Mouse (Mus musculus) liver, adult 2 months (tissue): ENCODE measurements around the gene Gp1ba. TPM values are rescaled to one million over a fixed set of nuclear protein-coding genes. Genes with fewer than 3 reads are reported as not detected.

Experiments
- DNase-seq: peaks from one replicate; pipeline ENCODE4 v3.0.0-alpha.2; 2011; ENCODE audit warnings: low read depth, low spot score; ENCODE audit errors: extremely low read depth
- H3K27ac ChIP-seq: fragments of 200-500 bp; replicated peaks from 2 replicates; pipeline ENCODE4 v1.5.1; 2012; ENCODE audit warnings: low read depth, mild to moderate bottlenecking, control low read depth, inconsistent platforms, low read length; ENCODE audit not compliant: insufficient read depth
- H3K27me3 ChIP-seq: fragments of 200-500 bp; 2 replicates; pipeline ENCODE4 v1.6.1; 2012; ENCODE audit warnings: mild to moderate bottlenecking, moderate library complexity, low read length, inconsistent platforms; ENCODE audit not compliant: control insufficient read depth, insufficient read depth
- H3K36me3 ChIP-seq: fragments of 200-500 bp; 2 replicates; pipeline ENCODE4 v1.6.1; 2012; ENCODE audit warnings: low read length, inconsistent platforms; ENCODE audit not compliant: control insufficient read depth, insufficient read depth
- H3K4me1 ChIP-seq: fragments of 200-500 bp; 2 replicates; pipeline ENCODE4 v1.6.1; 2011; ENCODE audit warnings: low read length; ENCODE audit not compliant: control insufficient read depth, insufficient read depth
- H3K4me3 ChIP-seq: fragments of 200-500 bp; 2 replicates; pipeline ENCODE4 v1.5.1; 2011; ENCODE audit warnings: low read depth, mild to moderate bottlenecking, control low read depth, low read length, moderate library complexity; ENCODE audit not compliant: insufficient read depth
- H3K79me2 ChIP-seq: fragments of 200-500 bp; 2 replicates; pipeline ENCODE4 v1.6.1; 2012; ENCODE audit warnings: inconsistent platforms, mild to moderate bottlenecking, low read length, moderate library complexity; ENCODE audit not compliant: control insufficient read depth, insufficient read depth
- H3K9ac ChIP-seq: fragments of 200-500 bp; 2 replicates; pipeline ENCODE4 v1.6.1; 2012; ENCODE audit warnings: low read depth, mild to moderate bottlenecking, control low read depth, inconsistent platforms, low read length
- CTCF ChIP-seq: fragments of 200-500 bp; IDR thresholded peaks from 2 replicates; pipeline ENCODE4 v1.5.1; 2011; ENCODE audit warnings: low read depth, low read length, control low read depth
- POLR2A ChIP-seq: fragments of 200-500 bp; IDR thresholded peaks from 2 replicates; pipeline ENCODE4 v1.6.1; 2011; ENCODE audit warnings: low read length, control low read depth; ENCODE audit not compliant: insufficient read depth; ENCODE audit errors: extremely low read depth
- WGBS: fragments of 180-500 bp; shearing (Covaris S2); methylation state at CpG from one replicate; pipeline ENCODE4 v1.1.7; 2018; 5-methylcytosine and 5-hydroxymethylcytosine counted together
- polyA plus RNA-seq: library from polyadenylated mRNA; depleted of rRNA; stranded (reverse); fragments of >200 nt; gene quantifications from 2 replicates; pipeline ENCODE4 v1.2.3, GENCODE M21; 2012
- total RNA-seq: library from RNA; depleted of rRNA; stranded (reverse); fragments of >200 nt; gene quantifications from 2 replicates; pipeline ENCODE4 v1.2.3, GENCODE M21; 2014

Gene Gp1ba
- total and polyA plus RNA-seq, 2 experiments, result 0.09 TPM; not detected in 1

- no peak for TF ChIP-seq POLR2A
- TF ChIP-seq CTCF, result no peak
- 89% methylated on average over 8 of the region's 8 CpGs for WGBS
- H3K27ac ChIP-seq, result no peak overlapping the region
Measured at GRCm38 (mm10) chr11:70679894-70680293, 41.0 kb downstream of the Gp1ba start.

GRCm38 (mm10) chr11:70681170-70681569, 42.2 kb downstream of the Gp1ba start:
- Histone ChIP-seq H3K4me3 (no peak overlapping the region), H3K79me2 (no peaks in the 10 kb centered on the region), H3K36me3 (peaks cover 13% of the 10 kb centered on the region; the same call in 1 of the 2 replicates), H3K9ac (no peak overlapping the region), H3K27me3 (no peaks in the 10 kb centered on the region), H3K4me1 (peaks cover 16% of the 10 kb centered on the region), H3K27ac (no peak overlapping the region)
- DNase-seq, result no peak
- TF ChIP-seq POLR2A, result no peak
- no peak for TF ChIP-seq CTCF
- whole genome bisulfite sequencing, result 90% methylated on average over 12 of the region's 12 CpGs

More at GRCm38 (mm10) chr11:70679894-70680293, 41.0 kb downstream of the Gp1ba start:
- H3K9ac ChIP-seq, result no peak overlapping the region
- peaks cover 12% of the 10 kb centered on the region; the same call in 1 of the 2 replicates for H3K36me3 ChIP-seq
- no peaks in the 10 kb centered on the region for H3K79me2 ChIP-seq
- no peaks in the 10 kb centered on the region for H3K27me3 ChIP-seq
- DNase-seq, result peak; percentile 45
- peaks cover 16% of the 10 kb centered on the region for H3K4me1 ChIP-seq
- no peak overlapping the region for H3K4me3 ChIP-seq

- no peak overlapping the region for H3K9ac ChIP-seq
- 64% methylated on average over 11 of the region's 11 CpGs for WGBS
- 0 out of 2 replicates have a peak, but pooled peaks have one; percentile 19 for TF ChIP-seq CTCF
- no peak for TF ChIP-seq POLR2A
- DNase-seq, result peak; percentile 58
- H3K27me3 ChIP-seq, result no peaks in the 10 kb centered on the region
- no peak overlapping the region for H3K4me3 ChIP-seq
- peaks cover 11% of the 10 kb centered on the region; the same call in 1 of the 2 replicates for H3K36me3 ChIP-seq
- no peaks in the 10 kb centered on the region for H3K79me2 ChIP-seq
- no peak overlapping the region for H3K27ac ChIP-seq
- H3K4me1 ChIP-seq, result peaks cover 17% of the 10 kb centered on the region
Measured at GRCm38 (mm10) chr11:70681897-70682581, 43.1 kb downstream of the Gp1ba start.

- no peak for DNase-seq
- Histone ChIP-seq H3K27me3 (no peaks in the 10 kb centered on the region), H3K9ac (no peak overlapping the region), H3K79me2 (no peaks in the 10 kb centered on the region), H3K36me3 (peaks cover 11% of the 10 kb centered on the region; the same call in 1 of the 2 replicates), H3K27ac (no peak overlapping the region), H3K4me1 (peaks cover 15% of the 10 kb centered on the region), H3K4me3 (no peak overlapping the region)
- 90% methylated on average over 5 of the region's 5 CpGs for WGBS
- TF ChIP-seq POLR2A (no peak), CTCF (no peak)
Measured at GRCm38 (mm10) chr11:70683640-70684039, 44.7 kb downstream of the Gp1ba start.

GRCm38 (mm10) chr11:70686901-70687566, 48.1 kb downstream of the Gp1ba start:
- no peak for DNase-seq
- peaks cover 4% of the 10 kb centered on the region; the same call in 1 of the 2 replicates for H3K36me3 ChIP-seq
- H3K79me2 ChIP-seq, result no peaks in the 10 kb centered on the region
- TF ChIP-seq POLR2A, result no peak
- no peak for TF ChIP-seq CTCF
- H3K27me3 ChIP-seq, result no peaks in the 10 kb centered on the region
- H3K27ac ChIP-seq, result peak overlapping the region; percentile 58
- H3K9ac ChIP-seq, result peak overlapping the region; percentile 94
- 5% methylated on average over 16 of the region's 16 CpGs for WGBS
- peak overlapping the region; percentile 65 for H3K4me3 ChIP-seq
- 0 out of 2 replicates have a peak, but pooled peaks cover 6% of the 10 kb centered on the region for H3K4me1 ChIP-seq
